Mouse (Mus musculus) cerebellum, adult 8-10 months (tissue): ENCODE data around the gene Gadd45b.
A peak's percentile ranks its signal among the peaks of the same experiment; 100 is the strongest.

ENCODE experiments used
- DNase-seq: peaks from one replicate; pipeline ENCODE4 v3.0.0; 2022

The Gadd45b gene

DNA sequence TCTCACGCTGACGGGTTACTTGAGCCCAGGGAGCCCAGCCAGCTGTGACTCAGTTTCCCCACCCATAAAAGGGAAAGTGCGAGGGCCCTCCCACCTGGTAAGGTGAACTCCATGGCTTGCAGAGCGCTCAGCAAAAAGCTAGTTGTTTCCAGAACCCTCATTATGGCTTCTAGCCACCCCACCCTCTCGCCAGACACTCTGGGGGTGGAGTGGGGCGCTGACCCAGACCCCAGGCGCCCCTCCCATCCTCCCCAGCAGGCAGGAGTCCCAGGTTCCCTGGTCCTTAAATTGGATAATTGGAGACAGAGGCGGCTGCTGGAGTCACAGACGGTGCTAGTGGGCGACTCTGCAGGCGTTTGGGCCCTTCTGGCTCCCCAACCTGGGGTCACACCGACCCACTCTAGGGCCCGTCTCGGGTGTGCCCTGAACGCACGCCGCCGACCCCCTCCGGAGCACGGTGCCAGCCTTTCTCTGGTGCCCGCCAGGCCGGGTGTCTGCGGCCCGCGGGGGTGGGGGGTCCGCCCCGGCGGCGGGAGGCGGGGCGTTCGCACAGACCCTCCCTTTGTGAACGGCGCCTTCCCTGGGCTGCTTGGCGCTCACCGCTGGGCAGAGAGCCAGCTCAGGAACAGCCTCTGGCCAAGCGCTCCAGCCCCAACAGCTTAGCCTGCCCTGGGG, 6.4 kb downstream of the Gadd45b start:
- no peak for DNase-seq

- DNase-seq, result no peak
These were observed 6.9 kb downstream of the Gadd45b start for GRCm38 (mm10) chr10:80936810-80937164.

- no peak for DNase-seq
These were observed 7.8 kb downstream of the Gadd45b start for GRCm38 (mm10) chr10:80937646-80938045.

DNA sequence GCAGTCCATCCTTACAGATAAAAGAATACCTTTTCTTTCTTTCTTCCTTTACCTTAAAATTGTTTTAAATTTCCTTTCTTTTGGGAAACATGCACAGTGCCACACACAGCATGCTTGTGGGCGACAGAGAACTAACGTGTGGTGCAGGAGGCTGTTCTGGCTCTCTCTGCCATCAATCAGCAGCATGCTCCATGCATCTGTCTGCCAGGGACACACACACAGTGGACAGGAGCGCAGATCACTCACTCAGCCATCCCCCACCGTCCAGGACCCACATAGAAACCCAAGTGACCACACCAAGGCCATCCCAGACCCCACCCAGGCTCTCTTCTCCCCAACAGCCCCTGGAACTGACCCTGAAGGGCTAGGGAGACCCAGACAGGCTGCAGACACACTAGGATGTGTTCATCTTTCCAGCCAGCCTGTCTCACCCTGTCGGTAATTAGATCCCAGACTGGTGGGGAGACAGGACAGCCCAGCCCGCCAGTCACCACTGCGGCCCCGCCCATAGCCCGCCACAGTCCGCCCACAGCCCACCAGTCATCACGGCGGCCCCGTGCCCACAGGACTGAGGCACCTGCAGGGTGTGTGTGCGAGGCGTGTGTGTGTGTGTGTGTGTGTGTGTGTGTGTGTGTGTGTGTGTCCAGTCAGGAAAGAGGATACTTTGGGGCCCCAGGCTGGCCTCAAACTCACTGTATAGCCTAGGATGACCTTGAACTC, 9.1 kb downstream of the Gadd45b start:
- DNase-seq, result no peak

GRCm38 (mm10) chr10:80939671-80940070, 9.8 kb downstream of the Gadd45b start:
- peak; percentile 64 for DNase-seq

DNA sequence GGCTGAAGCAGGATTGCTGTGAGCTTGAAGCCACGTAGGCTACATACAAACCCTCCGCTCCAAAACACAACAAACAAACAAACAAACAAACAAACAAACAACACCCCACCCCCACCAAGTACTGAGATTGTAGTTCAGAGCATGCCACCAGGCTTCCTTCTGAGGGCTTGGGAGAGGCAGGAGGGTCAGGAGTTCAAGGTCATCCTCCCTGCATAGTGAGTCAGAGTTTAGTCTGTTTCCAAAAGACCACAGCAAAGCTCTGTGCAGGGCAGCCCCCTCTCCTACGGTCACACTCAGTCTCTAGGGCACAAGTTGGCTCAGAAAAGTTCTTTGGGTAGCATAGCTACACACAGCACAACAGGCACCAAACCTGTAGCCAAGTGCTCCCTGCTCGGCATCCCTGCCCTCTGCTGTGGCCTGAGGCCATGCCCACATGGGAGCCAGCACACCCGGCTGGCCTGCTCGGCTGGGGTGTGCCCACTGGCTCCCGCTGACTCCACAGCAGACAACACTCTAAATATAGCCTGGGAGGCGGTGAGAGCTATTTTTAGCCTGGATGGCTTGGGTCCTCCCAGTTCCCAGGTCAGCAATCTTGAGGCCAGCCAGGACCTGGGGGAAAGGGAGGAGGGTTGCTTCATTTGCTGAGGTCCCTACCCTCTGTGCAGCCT, 10.6 kb downstream of the Gadd45b start:
- DNase-seq, result no peak

DNA sequence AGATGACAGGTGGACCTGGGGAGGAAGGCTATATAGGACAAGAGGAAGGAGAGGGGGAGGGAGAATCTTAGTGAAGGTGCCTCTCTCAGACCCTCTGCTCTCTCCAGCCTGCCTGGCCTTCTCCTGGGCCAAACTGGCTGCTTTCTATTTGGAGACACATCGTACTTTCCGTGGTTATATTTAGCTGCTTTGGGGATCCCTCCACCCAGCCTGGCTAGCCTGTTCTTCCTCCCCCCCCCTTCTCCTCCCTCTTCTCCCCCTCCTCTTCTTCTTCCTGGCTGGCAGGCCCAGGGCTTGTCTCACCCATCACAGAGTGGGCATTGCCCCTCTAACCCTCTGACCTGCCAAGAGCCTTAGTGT, 11.1 kb downstream of the Gadd45b start:
- DNase-seq, result no peak

GRCm38 (mm10) chr10:80942919-80943318, 13.0 kb downstream of the Gadd45b start:
- no peak for DNase-seq

- DNase-seq, result no peak
These were observed 13.8 kb downstream of the Gadd45b start for GRCm38 (mm10) chr10:80943701-80944100.

GRCm38 (mm10) chr10:80944231-80944630, 14.4 kb downstream of the Gadd45b start:
- DNase-seq, result no peak

DNA sequence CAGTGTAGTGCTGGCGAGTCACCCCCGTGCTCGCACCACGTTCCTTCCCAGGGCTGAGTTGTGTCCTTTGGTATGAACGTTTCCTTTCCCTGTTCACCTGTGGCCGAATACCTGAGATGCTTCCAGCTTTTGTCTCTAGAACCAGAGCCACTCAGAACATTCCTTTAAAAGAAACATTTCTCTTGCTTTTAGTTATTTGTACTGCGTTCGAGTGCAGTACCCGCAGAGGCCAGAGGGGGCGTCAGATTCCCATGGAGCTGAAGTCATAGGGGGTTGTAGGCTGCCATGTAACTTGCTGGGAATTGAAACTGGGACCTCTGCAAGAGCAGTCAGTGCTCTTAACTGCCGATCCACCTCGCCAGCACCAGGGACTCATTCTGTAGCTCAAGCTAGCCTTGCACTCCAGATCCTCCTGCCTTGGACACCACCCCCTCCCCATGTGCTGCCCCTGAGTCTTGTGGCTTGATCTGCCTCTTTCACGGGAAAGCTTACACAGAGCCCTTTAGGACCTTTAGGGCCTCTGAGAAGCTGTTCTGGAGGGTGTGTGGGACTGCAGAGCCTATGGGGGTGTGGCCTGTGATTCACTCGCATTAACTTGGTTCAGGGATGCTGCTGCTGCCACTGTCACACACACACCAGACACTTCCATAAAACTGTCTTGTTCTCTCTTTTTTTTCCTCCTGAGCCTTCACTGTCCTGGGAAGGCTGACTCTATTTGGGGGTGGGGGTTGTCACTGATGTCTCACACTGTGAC, 17.0 kb downstream of the Gadd45b start:
- no peak for DNase-seq

DNA sequence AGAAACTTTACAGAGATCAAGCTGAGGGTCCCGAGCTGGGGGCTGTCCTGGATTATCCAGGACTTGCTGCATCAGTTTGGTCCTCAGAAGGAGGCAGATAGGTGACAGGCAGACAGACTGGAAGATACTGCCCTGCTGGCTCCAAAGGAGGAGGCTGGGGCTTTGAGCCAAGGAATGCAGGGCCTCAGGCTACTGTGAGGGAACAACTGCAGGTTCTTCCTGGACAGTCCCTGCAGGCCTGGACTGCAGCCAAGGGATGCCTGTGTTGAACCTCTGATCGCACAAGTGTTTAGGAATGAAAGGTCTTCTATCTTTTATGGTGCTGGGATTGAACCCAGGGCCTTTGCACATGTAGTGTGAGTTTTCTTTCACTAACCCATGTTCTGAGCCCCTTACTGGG, 17.9 kb downstream of the Gadd45b start:
- no peak for DNase-seq

- DNase-seq, result no peak
These were observed 18.7 kb downstream of the Gadd45b start for GRCm38 (mm10) chr10:80948570-80948969.

- no peak for DNase-seq
These were observed 19.2 kb downstream of the Gadd45b start for GRCm38 (mm10) chr10:80949081-80949480.

GRCm38 (mm10) chr10:80950314-80950713, 20.4 kb downstream of the Gadd45b start:
- DNase-seq, result no peak

GRCm38 (mm10) chr10:80951761-80952390, 22.0 kb downstream of the Gadd45b start:
- DNase-seq, result no peak

DNA sequence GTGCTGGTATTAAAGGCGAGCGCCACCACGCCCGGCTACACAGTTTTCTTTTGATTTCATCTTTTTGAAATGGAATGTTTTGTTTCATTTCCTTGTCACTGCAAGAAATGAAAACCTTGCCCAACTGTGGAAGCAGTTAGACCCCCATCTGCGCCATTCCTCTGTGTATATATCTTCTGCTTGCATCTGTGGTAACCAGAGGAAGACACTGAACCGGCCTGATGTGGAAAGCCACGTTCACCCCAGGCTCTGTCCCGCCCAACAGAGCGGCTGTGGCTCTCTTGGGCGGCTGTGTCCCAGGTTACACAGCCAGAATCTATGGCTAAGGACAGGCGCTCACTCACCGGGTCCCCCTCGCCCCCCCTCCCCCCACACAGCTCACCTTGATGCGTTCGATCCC, 22.6 kb downstream of the Gadd45b start:
- no peak for DNase-seq

- no peak for DNase-seq
These were observed 24.5 kb downstream of the Gadd45b start for GRCm38 (mm10) chr10:80954415-80954814.

GRCm38 (mm10) chr10:80954843-80955242, 25.0 kb downstream of the Gadd45b start:
- DNase-seq, result no peak

GRCm38 (mm10) chr10:80955536-80955935, 25.7 kb downstream of the Gadd45b start:
- peak; percentile 70 for DNase-seq

GRCm38 (mm10) chr10:80956385-80956784, 26.5 kb downstream of the Gadd45b start:
- no peak for DNase-seq

- no peak for DNase-seq
These were observed 27.0 kb downstream of the Gadd45b start for GRCm38 (mm10) chr10:80956901-80957300.

DNA sequence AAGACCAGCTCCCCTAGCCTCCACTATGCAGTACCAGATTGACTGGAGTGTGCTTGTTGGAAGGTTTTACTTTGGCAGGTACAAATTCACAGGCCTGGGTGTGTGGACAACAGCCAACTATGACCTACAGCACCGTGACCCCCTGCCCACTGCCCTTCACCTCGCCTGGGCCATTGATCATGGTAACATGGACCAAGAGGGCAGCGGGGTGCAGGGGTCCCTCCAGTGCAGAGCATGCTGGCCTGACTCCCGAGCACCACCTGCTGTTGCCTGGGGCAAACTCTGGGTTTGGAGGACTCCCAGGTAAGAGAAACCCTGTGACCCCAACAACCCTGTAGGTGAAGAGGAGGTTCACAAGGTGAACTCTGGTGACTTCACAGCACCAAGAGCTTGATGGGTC, 27.9 kb downstream of the Gadd45b start:
- DNase-seq, result no peak
